ENCODE assay signal across 8 mouse cellular contexts in the genomic region with DNA sequence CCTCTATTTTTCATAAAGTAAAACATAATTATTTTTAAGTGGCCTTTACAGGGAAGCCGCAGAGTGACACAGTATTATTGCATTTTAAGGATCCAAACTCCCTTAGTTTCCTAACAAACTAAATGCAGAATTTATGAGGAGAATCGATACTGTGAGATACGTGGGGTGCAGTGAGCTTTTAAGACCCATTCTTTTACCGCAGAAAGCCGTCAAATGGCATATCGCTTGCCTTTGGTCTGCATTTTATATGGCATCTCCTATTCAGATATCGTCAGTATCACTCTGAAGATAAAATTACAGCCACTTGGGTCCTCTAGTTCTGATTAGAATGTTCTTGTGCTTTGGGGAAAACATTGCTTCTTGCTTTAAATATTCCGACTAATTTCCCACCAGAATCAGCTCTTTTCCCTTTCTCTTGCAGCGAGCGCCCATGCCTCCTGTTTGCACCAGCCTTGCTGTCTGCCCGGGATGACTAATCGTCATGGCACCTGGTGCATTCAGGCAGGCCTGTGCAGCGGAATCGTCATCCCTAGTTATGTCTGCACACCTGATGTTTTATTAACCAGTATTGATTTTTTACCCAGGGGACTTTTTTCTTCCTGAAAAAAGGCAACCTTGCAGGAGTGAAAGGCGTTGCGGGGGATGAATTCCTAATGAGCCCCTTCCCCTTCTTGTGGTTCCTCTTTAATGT. TPM values are rescaled to one million over a fixed set of nuclear protein-coding genes. Genes with fewer than 3 reads are reported as not detected.
DNase-seq lines count a peak whose midpoint lies in the region; ATAC-seq and TF ChIP-seq lines count a peak whose summit lies in the region.
"Had no signal": no experiment of that assay in that cellular context is flagged by ENCODE, and none has a peak within 500 bp of the region (broad histone marks: within the 10 kb centered on the region; RNA-seq: fewer than 3 reads in every experiment).

No protein-coding gene starts in this region.

- no peaks in the 10 kb centered on the region for H3K9me3 ChIP-seq in forebrain, embryonic 14.5 days (replicated peaks; ENCODE audit: control insufficient read depth, low read length)
- no peaks in the 10 kb centered on the region; the same call in 1 of the 2 replicates for H3K9me3 ChIP-seq in neural tube, embryonic 12.5 days
- H3K9me3 ChIP-seq: embryonic facial prominence, embryonic 15.5 days had no signal

- TF ChIP-seq POLR2A in cerebellum, adult 2 months (IDR thresholded peaks at IDR 0.05; ENCODE audit: borderline replicate concordance, insufficient read depth, low read length), result no peak

- peak; percentile 30 to 42 for DNase-seq in cerebellum, adult 2 months
- DNase-seq in forebrain, embryonic 14.5 days (ENCODE audit: low spot score), result peak; percentile 29
- peak; percentile 29 for DNase-seq in layer of hippocampus, adult 9-10 months (ENCODE audit: low spot score)
- DNase-seq in gastrocnemius, postnatal 4 days (ENCODE audit: low spot score in 2 of 2), result no peak
- DNase-seq in kidney, adult 11 months, result no peak

- no peak overlapping the region for H3K27ac ChIP-seq in cerebellum, adult 2 months (ENCODE audit: insufficient read depth, low read length)
- peak overlapping the region; percentile 45; the same call in 1 of the 2 replicates for H3K27ac ChIP-seq in forebrain, embryonic 14.5 days (ENCODE audit: low read depth, low read length)
- H3K27ac ChIP-seq in neural tube, embryonic 12.5 days, result no peak overlapping the region
- H3K27ac ChIP-seq: embryonic facial prominence, embryonic 15.5 days had no signal

- H3K4me2 ChIP-seq in forebrain, embryonic 14.5 days (ENCODE audit: low read length), result no peak overlapping the region
- no peak overlapping the region for H3K4me2 ChIP-seq in neural tube, embryonic 12.5 days (replicated peaks)
- H3K4me2 ChIP-seq: embryonic facial prominence, embryonic 15.5 days had no signal

- TF ChIP-seq CTCF in cerebellum, adult 2 months (IDR thresholded peaks at IDR 0.05; ENCODE audit: borderline replicate concordance, insufficient read depth, low read depth, low read length), result no peak

- no peak overlapping the region for H3K9ac ChIP-seq in forebrain, embryonic 14.5 days (ENCODE audit: low read length)
- H3K9ac ChIP-seq in neural tube, embryonic 12.5 days, result no peak overlapping the region
- H3K9ac ChIP-seq: embryonic facial prominence, embryonic 15.5 days had no signal

- WGBS in cerebellum, adult 2 months, result 72% methylated on average over 16 of the region's 16 CpGs
- 79% methylated on average over 16 of the region's 16 CpGs for WGBS in forebrain, embryonic 14.5 days
- 77% methylated on average over 16 of the region's 16 CpGs for WGBS in neural tube, embryonic 12.5 days

- no peak overlapping the region for H3K4me3 ChIP-seq in cerebellum, adult 2 months (replicated peaks; ENCODE audit: insufficient read depth, low read depth, low read length)
- H3K4me3 ChIP-seq in forebrain, embryonic 14.5 days (ENCODE audit: low read depth, low read length), result no peak overlapping the region
- no peak overlapping the region for H3K4me3 ChIP-seq in neural tube, embryonic 12.5 days
- H3K4me3 ChIP-seq: embryonic facial prominence, embryonic 15.5 days had no signal

- no peak for ATAC-seq in forebrain, embryonic 14.5 days
- ATAC-seq in neural tube, embryonic 12.5 days (ENCODE audit: low FRiP score, low read depth), result peak; percentile 58; the same call in 1 of the 2 replicates
- no peak for ATAC-seq in erythroid progenitor cell, adult 5-6 weeks (replicated peaks; ENCODE audit: low FRiP score, poor library complexity, severe bottlenecking)

- H3K27me3 ChIP-seq in cerebellum, adult 2 months (ENCODE audit: control insufficient read depth, insufficient read depth, low read length), result no peaks in the 10 kb centered on the region
- no peaks in the 10 kb centered on the region for H3K27me3 ChIP-seq in forebrain, embryonic 14.5 days (replicated peaks; ENCODE audit: control insufficient read depth, insufficient read depth, low read length)
- H3K27me3 ChIP-seq in neural tube, embryonic 12.5 days (replicated peaks), result no peaks in the 10 kb centered on the region
- H3K27me3 ChIP-seq: embryonic facial prominence, embryonic 15.5 days had no signal

- peaks cover 17% of the 10 kb centered on the region for H3K36me3 ChIP-seq in forebrain, embryonic 14.5 days (ENCODE audit: control insufficient read depth, insufficient read depth, low read length)
- peaks cover 25% of the 10 kb centered on the region for H3K36me3 ChIP-seq in neural tube, embryonic 12.5 days

- H3K4me1 ChIP-seq in cerebellum, adult 2 months (ENCODE audit: control insufficient read depth, insufficient read depth, low read length), result no peaks in the 10 kb centered on the region
- no peaks in the 10 kb centered on the region for H3K4me1 ChIP-seq in forebrain, embryonic 14.5 days (ENCODE audit: control insufficient read depth, insufficient read depth, low read length)
- no peaks in the 10 kb centered on the region for H3K4me1 ChIP-seq in neural tube, embryonic 12.5 days
- H3K4me1 ChIP-seq: embryonic facial prominence, embryonic 15.5 days had no signal

RNA-seq across cellular contexts. Expression of a gene that starts 26.6 kb away (rescaled TPM):
- polyA plus RNA-seq in cerebellum, adult 2 months (2012; rRNA removed), result 104 and 113 TPM in 2 replicates
- polyA plus RNA-seq in forebrain, embryonic 14.5 days (2014; fragmentation: Nextera tagmentation; extraction: Ambion mirVana), result 128 and 146 TPM in 2 replicates
- 102 and 106 TPM in 2 replicates for polyA plus RNA-seq in neural tube, embryonic 12.5 days (2016; fragmentation: Nextera tagmentation; extraction: Ambion mirVana)
- total RNA-seq in erythroid progenitor cell, adult 5-6 weeks (2015; ENCODE audit: low replicate concordance), result 10.1 and 24.7 TPM in 2 replicates
- total RNA-seq in erythroid progenitor cell, adult 5-6 weeks (2017; ENCODE audit: low replicate concordance), result 12.2 and 14.5 TPM in 2 replicates
- total RNA-seq in gastrocnemius, postnatal 4 days (2021), result 10 to 100 TPM; 43.0 to 44.5 TPM

Comparison
In these comparisons a context has a peak if more than half of its experiments do, and no peak if none do; other contexts are left out.
1. DNase-seq: peak in cerebellum, adult 2 months (2 of 2), forebrain, embryonic 14.5 days (single experiment) and layer of hippocampus, adult 9-10 months (single experiment); none in gastrocnemius, postnatal 4 days (0 of 2) and kidney, adult 11 months (single experiment).